In the genomic region with DNA sequence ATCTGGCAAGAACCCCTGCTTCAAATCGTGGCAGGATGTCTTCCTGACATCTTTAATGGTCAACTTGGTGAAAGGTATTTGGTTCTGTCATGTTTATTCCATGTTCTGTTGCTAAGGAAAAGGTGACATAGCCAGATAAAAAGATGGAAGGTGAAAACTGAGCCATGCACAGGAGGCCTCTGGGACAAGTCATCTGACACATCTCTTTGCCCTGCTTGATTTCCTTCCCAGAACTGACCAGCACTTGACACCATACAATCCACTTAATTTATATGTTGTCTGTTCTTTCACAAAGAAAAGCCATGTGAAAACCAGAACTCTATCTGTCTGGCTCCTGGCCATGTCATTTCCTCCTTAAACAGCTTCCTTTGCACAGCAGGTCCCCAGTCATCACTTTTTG, we compare ENCODE assay signal across 19 mouse cellular contexts.
A peak's percentile ranks its signal among the peaks of the same experiment; 100 is the strongest.
DNase-seq lines count a peak whose midpoint lies in the region; ATAC-seq and TF ChIP-seq lines count a peak whose summit lies in the region.
"Had no signal": no experiment of that assay in that cellular context is flagged by ENCODE, and none has a peak within 500 bp of the region (broad histone marks: within the 10 kb centered on the region; RNA-seq: fewer than 3 reads in every experiment).

No protein-coding gene starts in this region.

- WGBS in heart, adult 2 months, result 10% methylated on average over 1 of the region's 1 CpGs
- 12% methylated on average over 1 of the region's 1 CpGs for WGBS in heart, embryonic 16.5 days
- 47% methylated on average over 1 of the region's 1 CpGs for WGBS in kidney, embryonic 16.5 days
- WGBS in forebrain, postnatal 0 days, result 64% methylated on average over 1 of the region's 1 CpGs

- H3K4me2 ChIP-seq in heart, embryonic 16.5 days (ENCODE audit: low read depth, low read length), result no peak overlapping the region
- H3K4me2 ChIP-seq in kidney, embryonic 16.5 days (replicated peaks; ENCODE audit: low read depth, low read length), result no peak overlapping the region
- no peak overlapping the region for H3K4me2 ChIP-seq in forebrain, postnatal 0 days (ENCODE audit: low read depth)
- H3K4me2 ChIP-seq: hindbrain, embryonic 13.5 days; intestine, embryonic 15.5 days; midbrain, embryonic 15.5 days had no signal

- H3K79me2 ChIP-seq in heart, adult 2 months (replicated peaks; ENCODE audit: control insufficient read depth, insufficient read depth, low read length), result no peaks in the 10 kb centered on the region

- no peaks in the 10 kb centered on the region for H3K27me3 ChIP-seq in heart, adult 2 months (ENCODE audit: control insufficient read depth, insufficient read depth, low read length)
- H3K27me3 ChIP-seq in heart, embryonic 16.5 days (ENCODE audit: control insufficient read depth, insufficient read depth, low read length), result no peaks in the 10 kb centered on the region
- no peaks in the 10 kb centered on the region for H3K27me3 ChIP-seq in kidney, embryonic 16.5 days (ENCODE audit: insufficient read depth, low read length)
- no peaks in the 10 kb centered on the region for H3K27me3 ChIP-seq in forebrain, postnatal 0 days (ENCODE audit: insufficient read depth, low read length)
- H3K27me3 ChIP-seq: CH12.LX; hindbrain, embryonic 13.5 days; intestine, embryonic 15.5 days; midbrain, embryonic 15.5 days had no signal

- ATAC-seq in heart, embryonic 16.5 days (replicated peaks; ENCODE audit: extremely low read depth, insufficient read depth, low FRiP score), result peak; percentile 68
- 0 out of 2 replicates have a peak, but pooled peaks have one; percentile 54 for ATAC-seq in kidney, embryonic 16.5 days (ENCODE audit: low FRiP score, low TSS enrichment)
- no peak for ATAC-seq in forebrain, postnatal 0 days
- ATAC-seq in activated CD4-positive, CD25-positive, alpha-beta regulatory T cell, adult 4 months, result no peak
- ATAC-seq: forebrain, embryonic 14.5 days; intestine, embryonic 15.5 days; midbrain, embryonic 15.5 days had no signal

- peak overlapping the region; percentile 82 for H3K27ac ChIP-seq in gastrocnemius, adult 2 months
- peak overlapping the region; percentile 70 for H3K27ac ChIP-seq in heart, adult 2 months
- peak overlapping the region; percentile 15 for H3K27ac ChIP-seq in heart, embryonic 16.5 days (ENCODE audit: low read length)
- no peak overlapping the region for H3K27ac ChIP-seq in kidney, embryonic 16.5 days (ENCODE audit: low read length)
- H3K27ac ChIP-seq in forebrain, postnatal 0 days (ENCODE audit: low read depth, low read length), result no peak overlapping the region
- H3K27ac ChIP-seq: hindbrain, embryonic 13.5 days; intestine, embryonic 15.5 days; midbrain, embryonic 15.5 days had no signal

- H3K4me3 ChIP-seq in gastrocnemius, adult 2 months, result no peak overlapping the region
- H3K4me3 ChIP-seq in heart, adult 2 months, result no peak overlapping the region
- H3K4me3 ChIP-seq in heart, embryonic 16.5 days (ENCODE audit: low read length), result no peak overlapping the region
- no peak overlapping the region for H3K4me3 ChIP-seq in kidney, embryonic 16.5 days (ENCODE audit: low read length)
- no peak overlapping the region for H3K4me3 ChIP-seq in forebrain, postnatal 0 days (ENCODE audit: low read depth, low read length)
- H3K4me3 ChIP-seq: hindbrain, embryonic 13.5 days; intestine, embryonic 15.5 days; midbrain, embryonic 15.5 days had no signal

- TF ChIP-seq CTCF in gastrocnemius, adult 2 months (IDR thresholded peaks at IDR 0.05), result no peak
- TF ChIP-seq CTCF in heart, adult 2 months (IDR thresholded peaks at IDR 0.05), result no peak
- TF ChIP-seq CTCF in forebrain, postnatal 0 days (IDR thresholded peaks at IDR 0.05; ENCODE audit: low read depth), result no peak

- H3K36me3 ChIP-seq in heart, adult 2 months (ENCODE audit: control insufficient read depth, insufficient read depth, low read length), result peaks cover 5% of the 10 kb centered on the region
- H3K36me3 ChIP-seq in heart, embryonic 16.5 days (ENCODE audit: control insufficient read depth, insufficient read depth), result no peaks in the 10 kb centered on the region
- H3K36me3 ChIP-seq in kidney, embryonic 16.5 days (ENCODE audit: insufficient read depth, low read length), result no peaks in the 10 kb centered on the region
- H3K36me3 ChIP-seq in forebrain, postnatal 0 days (ENCODE audit: insufficient read depth), result no peaks in the 10 kb centered on the region
- H3K36me3 ChIP-seq: hindbrain, embryonic 13.5 days; intestine, embryonic 15.5 days; midbrain, embryonic 15.5 days had no signal

- H3K9me3 ChIP-seq in heart, embryonic 16.5 days (replicated peaks; ENCODE audit: control insufficient read depth, low read length), result no peaks in the 10 kb centered on the region; the same call in 1 of the 2 replicates
- no peaks in the 10 kb centered on the region for H3K9me3 ChIP-seq in kidney, embryonic 16.5 days (ENCODE audit: low read length)
- H3K9me3 ChIP-seq in forebrain, postnatal 0 days (ENCODE audit: low read length), result 0 out of 2 replicates have a peak, but pooled peaks cover 4% of the 10 kb centered on the region
- H3K9me3 ChIP-seq: intestine, embryonic 15.5 days; midbrain, embryonic 15.5 days had no signal

- intact Hi-C loops in gastrocnemius, adult 2 months (cut with DNase I), result loop anchor here (5.0 kb wide), 2 partner anchors 51 to 131 kb away; a partner anchor contains a TSS
- intact Hi-C loops in gastrocnemius, postnatal 36 days (cut with DNase I), result loop anchor here (5.0 kb wide), 2 partner anchors 36 to 56 kb away; no protein-coding TSS in a partner anchor
- intact Hi-C loops in heart, adult 2 months (cut with DNase I), result loop anchor here (2.0 kb wide), 1 partner anchor 49 kb away; no protein-coding TSS in a partner anchor

- DNase-seq in gastrocnemius, adult 2 months, result peak; percentile 41
- no peak for DNase-seq in gastrocnemius, postnatal 36 days
- DNase-seq in heart, adult 2 months, result peak in 1 of 2 experiments; percentile 37
- DNase-seq in embryo, embryonic 10 days (ENCODE audit: low spot score), result no peak
- DNase-seq in forebrain, postnatal 0 days, result no peak
- DNase-seq: adrenal gland, postnatal 36 days; cerebellum, adult 9-10 months; layer of hippocampus, postnatal 36 days; left cerebral cortex, postnatal 4 days; lung, adult 2 months; right cerebral cortex, postnatal 25 days had no signal

- peaks cover 4% of the 10 kb centered on the region for H3K4me1 ChIP-seq in heart, adult 2 months (ENCODE audit: control insufficient read depth, insufficient read depth, low read length)
- H3K4me1 ChIP-seq in heart, embryonic 16.5 days (ENCODE audit: control insufficient read depth, insufficient read depth, low read length), result peaks cover 14% of the 10 kb centered on the region
- H3K4me1 ChIP-seq in kidney, embryonic 16.5 days (ENCODE audit: insufficient read depth, low read length), result no peaks in the 10 kb centered on the region
- no peaks in the 10 kb centered on the region for H3K4me1 ChIP-seq in forebrain, postnatal 0 days (ENCODE audit: insufficient read depth)
- H3K4me1 ChIP-seq: hindbrain, embryonic 13.5 days; midbrain, embryonic 15.5 days had no signal

- no peak overlapping the region for H3K9ac ChIP-seq in heart, adult 2 months (ENCODE audit: low read depth, low read length)
- H3K9ac ChIP-seq in heart, embryonic 16.5 days (ENCODE audit: low read length), result no peak overlapping the region
- no peak overlapping the region for H3K9ac ChIP-seq in kidney, embryonic 16.5 days (replicated peaks; ENCODE audit: low read length)
- H3K9ac ChIP-seq in forebrain, postnatal 0 days, result no peak overlapping the region
- H3K9ac ChIP-seq: hindbrain, embryonic 13.5 days; intestine, embryonic 15.5 days; midbrain, embryonic 15.5 days had no signal

- 0 out of 2 replicates have a peak, but pooled peaks have one; percentile 24 for TF ChIP-seq EP300 in heart, adult 2 months (IDR thresholded peaks at IDR 0.05; ENCODE audit: insufficient read depth, low read depth, low read length)

- TF ChIP-seq POLR2A in heart, adult 2 months (IDR thresholded peaks at IDR 0.05; ENCODE audit: insufficient read depth, low read depth, low read length), result no peak

Comparison
In these comparisons a context has a peak if more than half of its experiments do, and no peak if none do; other contexts are left out.
1. H3K27ac ChIP-seq: peak in gastrocnemius, adult 2 months (single experiment), heart, adult 2 months (single experiment) and heart, embryonic 16.5 days (single experiment); none in kidney, embryonic 16.5 days (single experiment) and forebrain, postnatal 0 days (single experiment).
2. ATAC-seq: peak in heart, embryonic 16.5 days (single experiment) and kidney, embryonic 16.5 days (single experiment); none in forebrain, postnatal 0 days (single experiment) and activated CD4-positive, CD25-positive, alpha-beta regulatory T cell, adult 4 months (single experiment).